Mouse (Mus musculus) CH12.LX (cell line): Measurements from ENCODE around the gene Habp4. TPM values are rescaled to one million over a fixed set of nuclear protein-coding genes. Genes with fewer than 3 reads are reported as not detected.

Source experiments
- DNase-seq: peaks from one replicate; pipeline ENCODE4 v3.0.0-alpha.2; 2013; ENCODE audit errors: extremely low read depth
- H3K27ac ChIP-seq: 2 replicates; pipeline ENCODE4 v1.5.1; 2012; ENCODE audit warnings: low read depth, mild to moderate bottlenecking, control low read depth, moderate library complexity; ENCODE audit not compliant: insufficient read depth
- H3K27me3 ChIP-seq: replicated peaks from 2 replicates; pipeline ENCODE3; 2012; ENCODE audit warnings: inconsistent platforms
- H3K36me3 ChIP-seq, 2 experiments: replicated peaks in 1 of 2; 2 replicates each; pipeline versions ENCODE3 to v1.6.1; 2012; ENCODE audit warnings: inconsistent platforms in 1 of 2, low read length in 1 of 2, mild to moderate bottlenecking in 1 of 2, mixed read lengths in 1 of 2, moderate library complexity in 1 of 2; ENCODE audit not compliant: control insufficient read depth in 1 of 2, insufficient read depth in 1 of 2
- H3K4me1 ChIP-seq, 2 experiments: 2 replicates each; pipeline ENCODE4 v1.6.1; 2012; ENCODE audit warnings: inconsistent platforms in 1 of 2, moderate library complexity in 1 of 2; ENCODE audit not compliant: insufficient read depth in 2 of 2, control insufficient read depth in 1 of 2
- H3K4me2 ChIP-seq: 2 replicates; pipeline ENCODE4 v1.6.1; 2012; ENCODE audit warnings: low read depth, mild to moderate bottlenecking, control low read depth; ENCODE audit not compliant: poor library complexity, insufficient read depth, severe bottlenecking
- H3K4me3 ChIP-seq, 3 experiments: fragments of 150-350 bp in 1 of 3; sonication (generic) in 1 of 3; replicated peaks in 1 of 3; 2 replicates each; pipeline versions ENCODE3 to v1.5.1; 2011 to 2012; ENCODE audit warnings: low read depth in 2 of 3, low read length in 2 of 3, mild to moderate bottlenecking in 2 of 3, moderate library complexity in 2 of 3, control low read depth in 1 of 3, improper control_type of control experiment in 1 of 3, inconsistent platforms in 1 of 3, mixed read lengths in 1 of 3; ENCODE audit not compliant: poor library complexity in 1 of 3
- H3K79me2 ChIP-seq: replicated peaks from 2 replicates; pipeline ENCODE4 v1.6.1; 2012; ENCODE audit warnings: mild to moderate bottlenecking, moderate library complexity; ENCODE audit not compliant: control insufficient read depth, poor library complexity, insufficient read depth, severe bottlenecking; ENCODE audit errors: extremely low read depth
- H3K9ac ChIP-seq: 2 replicates; pipeline ENCODE4 v1.6.1; 2012; ENCODE audit warnings: low read depth, mild to moderate bottlenecking, control low read depth, moderate library complexity; ENCODE audit not compliant: insufficient read depth
- H3K9me3 ChIP-seq: replicated peaks from 2 replicates; pipeline ENCODE3; 2012; ENCODE audit warnings: low read length, inconsistent platforms, mixed read lengths
- CTCF ChIP-seq, 2 experiments: IDR thresholded peaks in 1 of 2; conservative IDR thresholded peaks in 1 of 2; 2 replicates each; pipeline ENCODE4 v1.5.1; 2011 to 2012; ENCODE audit warnings: low read depth in 2 of 2, low read length in 2 of 2, improper control_type of control experiment in 1 of 2, inconsistent platforms in 1 of 2, mild to moderate bottlenecking in 1 of 2, moderate library complexity in 1 of 2
- ELF1 ChIP-seq: IDR thresholded peaks from 2 replicates; pipeline ENCODE4 v1.6.1; 2014; ENCODE audit warnings: low read depth, mild to moderate bottlenecking, inconsistent platforms, low read length, improper control_type of control experiment
- EP300 ChIP-seq: IDR thresholded peaks from 2 replicates; pipeline ENCODE4 v1.6.1; 2011; ENCODE audit warnings: low read length, improper control_type of control experiment
- JUND ChIP-seq: conservative IDR thresholded peaks from 2 replicates; pipeline ENCODE4 v1.6.1; 2011; ENCODE audit warnings: low read depth, low read length, improper control_type of control experiment
- POLR2A ChIP-seq: IDR thresholded peaks from 2 replicates; pipeline ENCODE4 v1.6.1; 2011; ENCODE audit warnings: low read depth, mild to moderate bottlenecking, improper control_type of control experiment, low read length
- RAD21 ChIP-seq: IDR thresholded peaks from 2 replicates; pipeline ENCODE4 v1.6.1; 2011; ENCODE audit warnings: low read depth, mild to moderate bottlenecking, low read length, improper control_type of control experiment, moderate library complexity
- SMC3 ChIP-seq: IDR thresholded peaks from 2 replicates; pipeline ENCODE4 v1.6.1; 2011; ENCODE audit warnings: low read depth, low read length, improper control_type of control experiment
- TBP ChIP-seq: conservative IDR thresholded peaks from 2 replicates; pipeline ENCODE4 v1.6.1; 2011; ENCODE audit warnings: low read depth, low read length, improper control_type of control experiment
- ZKSCAN1 ChIP-seq: IDR thresholded peaks from 2 replicates; pipeline ENCODE4 v1.6.1; 2012; ENCODE audit warnings: low read depth, inconsistent platforms, low read length, improper control_type of control experiment, borderline replicate concordance
- dilution Hi-C: fragments of 300-500 bp; cut with MboI; formaldehyde crosslinking; loops from 2 replicates; pipeline ENCODE4 v1.14.3; 2020; ENCODE audit warnings: low sequenced_read_pairs; ENCODE audit not compliant: extremely low pct_unique_long_range_greater_than_20kb, extremely low pct_ligation_motif_present
- in situ Hi-C: fragments of 300-500 bp; cut with MboI; formaldehyde crosslinking; loops from 3 replicates; pipeline ENCODE4 v1.14.3; 2019; ENCODE audit warnings: low sequenced_read_pairs, low pct_ligation_motif_present, low pct_unique_long_range_greater_than_20kb, mixed read lengths
- polyA plus RNA-seq: library from polyadenylated mRNA; unstranded; fragments of >175 nt; gene quantifications from 2 replicates; pipeline ENCODE4 v1.2.1, GENCODE M21; 2012; ENCODE audit warnings: low read depth; ENCODE audit not compliant: insufficient read length
- total RNA-seq, 2 experiments: library from RNA; depleted of rRNA; stranded (reverse); fragments of 300-350 nt in 1 of 2; fragments of >200 nt in 1 of 2; gene quantifications; 2 replicates each; pipeline ENCODE4 v1.2.3; 2012 to 2014

Gene Habp4
- total and polyA plus RNA-seq, 3 experiments = 3.3 to 3.5 (median 3.3) TPM

DNA sequence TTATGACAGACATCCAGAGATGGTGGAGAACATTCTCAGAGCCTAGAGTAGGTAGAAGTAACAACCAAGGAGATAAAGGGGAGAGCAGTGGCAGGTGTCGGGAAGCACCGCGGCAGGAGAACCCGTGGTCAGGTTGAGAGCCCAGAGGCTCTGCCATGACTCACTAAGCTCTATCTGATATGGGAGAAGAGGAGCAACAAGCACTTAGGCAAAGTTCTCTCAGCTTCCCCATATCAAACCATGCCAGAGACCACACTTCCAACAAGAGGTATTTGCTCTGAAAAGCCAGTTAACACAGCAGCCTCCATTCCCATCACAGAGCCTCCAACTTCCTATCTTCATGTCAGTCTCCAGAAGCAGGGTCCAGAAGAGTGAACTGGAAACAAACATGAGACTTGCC is 39.3 kb downstream of the Habp4 start:
- no peak overlapping the region for H3K27ac ChIP-seq

GRCm38 (mm10) chr13:64204726-64205125 is 43.1 kb downstream of the Habp4 start:
- H3K79me2 ChIP-seq = no peaks in the 10 kb centered on the region
- dilution Hi-C loops (no loop called here), in situ Hi-C loops (no loop called here)
- H3K9ac ChIP-seq = no peak overlapping the region
- TF ChIP-seq RAD21 (peak; percentile 49), ELF1 (no peak), CTCF (conservative IDR thresholded peaks at IDR 0.05 in 1 of 2, IDR thresholded peaks at IDR 0.05 in 1 of 2; ENCODE audit: low read depth in 2 of 2, low read length in 2 of 2) (peak; percentile 16 to 72; a peak in 2 of 4 replicates), JUND (no peak), SMC3 (peak; percentile 67)
- peak; percentile 29 for DNase-seq
- H3K4me3 ChIP-seq = no peak overlapping the region
- peaks cover 0 to 19% of the 10 kb centered on the region in 2 experiments; a peak in 2 of 4 replicates for H3K4me1 ChIP-seq
- H3K27me3 ChIP-seq = no peaks in the 10 kb centered on the region
- no peak overlapping the region for H3K27ac ChIP-seq
- no peaks in the 10 kb centered on the region for H3K9me3 ChIP-seq
- H3K36me3 ChIP-seq = no peaks in the 10 kb centered on the region
- no peak overlapping the region for H3K4me2 ChIP-seq

More for the DNA sequence above, 39.3 kb downstream of the Habp4 start:
- no peaks in the 10 kb centered on the region for H3K27me3 ChIP-seq
- no peak overlapping the region for H3K9ac ChIP-seq
- peaks cover 0 to 31% of the 10 kb centered on the region in 2 experiments; a peak in 2 of 4 replicates for H3K4me1 ChIP-seq
- no peak overlapping the region for H3K4me2 ChIP-seq
- dilution Hi-C loops (no loop called here), in situ Hi-C loops (no loop called here)
- H3K4me3 ChIP-seq = no peak overlapping the region
- no peaks in the 10 kb centered on the region for H3K9me3 ChIP-seq
- TF ChIP-seq RAD21 = no peak
- H3K36me3 ChIP-seq = no peaks in the 10 kb centered on the region
- no peaks in the 10 kb centered on the region for H3K79me2 ChIP-seq
- DNase-seq = no peak

DNA sequence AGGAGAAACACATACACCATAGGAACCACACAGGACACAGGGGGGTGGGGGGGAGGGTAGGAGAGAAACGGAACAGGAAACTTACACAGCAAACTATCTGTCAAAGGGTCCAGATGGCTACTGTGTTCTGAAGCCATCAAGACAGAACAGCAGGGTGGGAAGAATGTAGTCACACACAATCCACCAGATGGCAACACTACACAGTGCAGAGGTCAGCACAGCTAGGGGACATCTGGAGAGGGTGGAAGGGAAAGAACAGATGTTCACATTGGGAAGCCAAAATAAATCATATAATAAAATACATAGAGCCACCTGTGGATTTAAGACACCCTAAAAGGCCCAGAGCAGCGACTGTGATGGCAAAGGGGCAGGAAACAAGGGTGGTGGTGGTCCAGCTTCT is 43.6 kb downstream of the Habp4 start:
- Histone ChIP-seq H3K9ac (no peak overlapping the region), H3K9me3 (no peaks in the 10 kb centered on the region), H3K36me3 (no peaks in the 10 kb centered on the region), H3K27ac (no peak overlapping the region), H3K4me3 (no peak overlapping the region), H3K4me2 (no peak overlapping the region), H3K4me1 (peaks cover 0 to 19% of the 10 kb centered on the region in 2 experiments; a peak in 2 of 4 replicates), H3K79me2 (no peaks in the 10 kb centered on the region), H3K27me3 (no peaks in the 10 kb centered on the region)
- in situ Hi-C loops = no loop called here
- dilution Hi-C loops = no loop called here
- peak; percentile 12 for DNase-seq
- TF ChIP-seq POLR2A (no peak), TBP (no peak), RAD21 (peak; percentile 48), SMC3 (peak; percentile 48), ZKSCAN1 (no peak), CTCF (conservative IDR thresholded peaks at IDR 0.05 in 1 of 2, IDR thresholded peaks at IDR 0.05 in 1 of 2; ENCODE audit: low read depth in 2 of 2, low read length in 2 of 2) (peak in 1 of 2 experiments; percentile 59; a peak in 2 of 4 replicates), EP300 (no peak)
